Mouse (Mus musculus): Measurements from ENCODE around the gene Nalcn. TPM values are rescaled to one million over a fixed set of nuclear protein-coding genes. Genes with fewer than 3 reads are reported as not detected.

Nalcn gene
- polyA plus RNA-seq, 1 experiment from 2014 or later, result 1.3 TPM

GRCm38 (mm10) chr14:123495544-123495943 lies 131.4 kb downstream of the Nalcn start:
- no peak for DNase-seq (ENCODE audit: low spot score)
- H3K4me1 ChIP-seq (ENCODE audit: control insufficient read depth, insufficient read depth, low read length), result no peaks in the 10 kb centered on the region
- no peaks in the 10 kb centered on the region for H3K9me3 ChIP-seq (replicated peaks; ENCODE audit: control insufficient read depth, low read length)
- no peak overlapping the region for H3K4me3 ChIP-seq (ENCODE audit: low read depth, low read length)
- no peak overlapping the region for H3K9ac ChIP-seq (replicated peaks; ENCODE audit: low read length)
- no peak for ATAC-seq (replicated peaks; ENCODE audit: insufficient number of reproducible peaks, low FRiP score, low TSS enrichment, low read depth)
- H3K4me2 ChIP-seq (ENCODE audit: low read depth, low read length), result no peak overlapping the region
- H3K27ac ChIP-seq (replicated peaks; ENCODE audit: low read depth, low read length), result no peak overlapping the region
- no peaks in the 10 kb centered on the region for H3K36me3 ChIP-seq (replicated peaks; ENCODE audit: control insufficient read depth, insufficient read depth, low read depth, low read length)
- H3K27me3 ChIP-seq (ENCODE audit: control insufficient read depth, insufficient read depth, low read length), result no peaks in the 10 kb centered on the region

- Histone ChIP-seq H3K4me1 (ENCODE audit: control insufficient read depth, insufficient read depth, low read length) (no peaks in the 10 kb centered on the region), H3K4me3 (ENCODE audit: low read depth, low read length) (no peak overlapping the region), H3K4me2 (ENCODE audit: low read depth, low read length) (no peak overlapping the region), H3K9ac (replicated peaks; ENCODE audit: low read length) (no peak overlapping the region), H3K27me3 (ENCODE audit: control insufficient read depth, insufficient read depth, low read length) (no peaks in the 10 kb centered on the region), H3K36me3 (replicated peaks; ENCODE audit: control insufficient read depth, insufficient read depth, low read depth, low read length) (no peaks in the 10 kb centered on the region), H3K9me3 (replicated peaks; ENCODE audit: control insufficient read depth, low read length) (no peaks in the 10 kb centered on the region), H3K27ac (replicated peaks; ENCODE audit: low read depth, low read length) (no peak overlapping the region)
- DNase-seq (ENCODE audit: low spot score) (no peak), ATAC-seq (replicated peaks; ENCODE audit: insufficient number of reproducible peaks, low FRiP score, low TSS enrichment, low read depth) (no peak)
- 78% methylated on average over 1 of the region's 1 CpGs for WGBS
Measured at GRCm38 (mm10) chr14:123488575-123489207, 138.3 kb downstream of the Nalcn start.

GRCm38 (mm10) chr14:123462026-123462425 lies 164.9 kb downstream of the Nalcn start:
- Histone ChIP-seq H3K4me3 (ENCODE audit: low read depth, low read length) (no peak overlapping the region), H3K27ac (replicated peaks; ENCODE audit: low read depth, low read length) (no peak overlapping the region), H3K4me1 (ENCODE audit: control insufficient read depth, insufficient read depth, low read length) (no peaks in the 10 kb centered on the region), H3K9ac (replicated peaks; ENCODE audit: low read length) (no peak overlapping the region), H3K9me3 (replicated peaks; ENCODE audit: control insufficient read depth, low read length) (no peaks in the 10 kb centered on the region), H3K36me3 (replicated peaks; ENCODE audit: control insufficient read depth, insufficient read depth, low read depth, low read length) (no peaks in the 10 kb centered on the region), H3K4me2 (ENCODE audit: low read depth, low read length) (no peak overlapping the region), H3K27me3 (ENCODE audit: control insufficient read depth, insufficient read depth, low read length) (no peaks in the 10 kb centered on the region)
- ATAC-seq (replicated peaks; ENCODE audit: insufficient number of reproducible peaks, low FRiP score, low TSS enrichment, low read depth) (no peak), DNase-seq (ENCODE audit: low spot score) (no peak)
- 77% methylated on average over 1 of the region's 1 CpGs for WGBS

GRCm38 (mm10) chr14:123446031-123446430 lies 180.9 kb downstream of the Nalcn start:
- H3K27me3 ChIP-seq (ENCODE audit: control insufficient read depth, insufficient read depth, low read length), result no peaks in the 10 kb centered on the region
- no peaks in the 10 kb centered on the region for H3K4me1 ChIP-seq (ENCODE audit: control insufficient read depth, insufficient read depth, low read length)
- WGBS, result 69% methylated on average over 1 of the region's 1 CpGs
- no peak overlapping the region for H3K9ac ChIP-seq (replicated peaks; ENCODE audit: low read length)
- no peak for DNase-seq (ENCODE audit: low spot score)
- H3K27ac ChIP-seq (replicated peaks; ENCODE audit: low read depth, low read length), result no peak overlapping the region
- no peak overlapping the region for H3K4me3 ChIP-seq (ENCODE audit: low read depth, low read length)
- no peaks in the 10 kb centered on the region for H3K9me3 ChIP-seq (replicated peaks; ENCODE audit: control insufficient read depth, low read length)
- H3K4me2 ChIP-seq (ENCODE audit: low read depth, low read length), result no peak overlapping the region
- H3K36me3 ChIP-seq (replicated peaks; ENCODE audit: control insufficient read depth, insufficient read depth, low read depth, low read length), result no peaks in the 10 kb centered on the region
- ATAC-seq (replicated peaks; ENCODE audit: insufficient number of reproducible peaks, low FRiP score, low TSS enrichment, low read depth), result no peak

GRCm38 (mm10) chr14:123435542-123435941 lies 191.4 kb downstream of the Nalcn start:
- Histone ChIP-seq H3K4me3 (ENCODE audit: low read depth, low read length) (no peak overlapping the region), H3K4me1 (ENCODE audit: control insufficient read depth, insufficient read depth, low read length) (no peaks in the 10 kb centered on the region), H3K9me3 (replicated peaks; ENCODE audit: control insufficient read depth, low read length) (no peaks in the 10 kb centered on the region), H3K27ac (replicated peaks; ENCODE audit: low read depth, low read length) (no peak overlapping the region), H3K27me3 (ENCODE audit: control insufficient read depth, insufficient read depth, low read length) (no peaks in the 10 kb centered on the region), H3K36me3 (replicated peaks; ENCODE audit: control insufficient read depth, insufficient read depth, low read depth, low read length) (no peaks in the 10 kb centered on the region), H3K9ac (replicated peaks; ENCODE audit: low read length) (no peak overlapping the region), H3K4me2 (ENCODE audit: low read depth, low read length) (no peak overlapping the region)
- ATAC-seq (replicated peaks; ENCODE audit: insufficient number of reproducible peaks, low FRiP score, low TSS enrichment, low read depth), result no peak
- WGBS, result 84% methylated on average over 3 of the region's 3 CpGs
- no peak for DNase-seq (ENCODE audit: low spot score)

- H3K4me3 ChIP-seq (ENCODE audit: low read depth, low read length), result no peak overlapping the region
- H3K9ac ChIP-seq (replicated peaks; ENCODE audit: low read length), result no peak overlapping the region
- H3K27me3 ChIP-seq (ENCODE audit: control insufficient read depth, insufficient read depth, low read length), result no peaks in the 10 kb centered on the region
- DNase-seq (ENCODE audit: low spot score) (no peak), ATAC-seq (replicated peaks; ENCODE audit: insufficient number of reproducible peaks, low FRiP score, low TSS enrichment, low read depth) (no peak)
- H3K4me1 ChIP-seq (ENCODE audit: control insufficient read depth, insufficient read depth, low read length), result no peaks in the 10 kb centered on the region
- WGBS, result 83% methylated on average over 7 of the region's 7 CpGs
- no peaks in the 10 kb centered on the region for H3K36me3 ChIP-seq (replicated peaks; ENCODE audit: control insufficient read depth, insufficient read depth, low read depth, low read length)
- no peak overlapping the region for H3K27ac ChIP-seq (replicated peaks; ENCODE audit: low read depth, low read length)
- H3K4me2 ChIP-seq (ENCODE audit: low read depth, low read length), result no peak overlapping the region
- no peaks in the 10 kb centered on the region for H3K9me3 ChIP-seq (replicated peaks; ENCODE audit: control insufficient read depth, low read length)
Measured at GRCm38 (mm10) chr14:123376167-123376855, 250.6 kb downstream of the Nalcn start.

- DNase-seq (ENCODE audit: low spot score) (peak; percentile 61), ATAC-seq (replicated peaks; ENCODE audit: insufficient number of reproducible peaks, low FRiP score, low TSS enrichment, low read depth) (no peak; the same call in 1 of the 2 replicates)
- Histone ChIP-seq H3K4me2 (ENCODE audit: low read depth, low read length) (no peak overlapping the region), H3K4me3 (ENCODE audit: low read depth, low read length) (no peak overlapping the region), H3K27ac (replicated peaks; ENCODE audit: low read depth, low read length) (no peak overlapping the region), H3K27me3 (ENCODE audit: control insufficient read depth, insufficient read depth, low read length) (no peaks in the 10 kb centered on the region), H3K9me3 (replicated peaks; ENCODE audit: control insufficient read depth, low read length) (no peaks in the 10 kb centered on the region), H3K36me3 (replicated peaks; ENCODE audit: control insufficient read depth, insufficient read depth, low read depth, low read length) (no peaks in the 10 kb centered on the region), H3K4me1 (ENCODE audit: control insufficient read depth, insufficient read depth, low read length) (no peaks in the 10 kb centered on the region), H3K9ac (replicated peaks; ENCODE audit: low read length) (no peak overlapping the region)
- WGBS, result 13% methylated on average over 9 of the region's 9 CpGs
Measured at GRCm38 (mm10) chr14:123371522-123371921, 255.4 kb downstream of the Nalcn start.

GRCm38 (mm10) chr14:123359691-123360090 lies 267.3 kb downstream of the Nalcn start:
- no peaks in the 10 kb centered on the region for H3K36me3 ChIP-seq (replicated peaks; ENCODE audit: control insufficient read depth, insufficient read depth, low read depth, low read length)
- no peak overlapping the region for H3K9ac ChIP-seq (replicated peaks; ENCODE audit: low read length)
- no peaks in the 10 kb centered on the region for H3K9me3 ChIP-seq (replicated peaks; ENCODE audit: control insufficient read depth, low read length)
- WGBS, result 80% methylated on average over 1 of the region's 1 CpGs
- no peaks in the 10 kb centered on the region for H3K4me1 ChIP-seq (ENCODE audit: control insufficient read depth, insufficient read depth, low read length)
- no peak overlapping the region for H3K4me3 ChIP-seq (ENCODE audit: low read depth, low read length)
- ATAC-seq (replicated peaks; ENCODE audit: insufficient number of reproducible peaks, low FRiP score, low TSS enrichment, low read depth), result no peak
- no peaks in the 10 kb centered on the region for H3K27me3 ChIP-seq (ENCODE audit: control insufficient read depth, insufficient read depth, low read length)
- no peak overlapping the region for H3K27ac ChIP-seq (replicated peaks; ENCODE audit: low read depth, low read length)
- no peak overlapping the region for H3K4me2 ChIP-seq (ENCODE audit: low read depth, low read length)
- DNase-seq (ENCODE audit: low spot score), result no peak
